In genomic region chr4:46885627-46886383, GRCm38 (mm10) we compare ENCODE assay signal across 10 mouse cellular contexts.
DNase-seq lines count a peak whose midpoint lies in the region; ATAC-seq lines count a peak whose summit lies in the region.
"Had no signal": no experiment of that assay in that cellular context is flagged by ENCODE, and none has a peak within 500 bp of the region (broad histone marks: within the 10 kb centered on the region; RNA-seq: fewer than 3 reads in every experiment).

No protein-coding gene starts in this region.

- peak; percentile 48 to 72 for DNase-seq in layer of hippocampus, adult 18-20 months (ENCODE audit: low spot score in 2 of 2)
- DNase-seq in layer of hippocampus, postnatal 14 days (ENCODE audit: low spot score in 2 of 2), result no peak
- peak; percentile 65 for DNase-seq in cerebellum, adult 9-10 months
- DNase-seq in urinary bladder, adult 2 months (ENCODE audit: low spot score), result no peak
- DNase-seq in thymus, postnatal 36 days, result no peak
- no peak for DNase-seq in thymus, postnatal 25 days
- DNase-seq: heart, postnatal 4 days; kidney, adult 8-10 months had no signal

- peak; percentile 72 for ATAC-seq in common myeloid progenitor, adult 5-6 weeks (replicated peaks; ENCODE audit: low read depth, poor library complexity, severe bottlenecking)
- peak; percentile 96 for ATAC-seq in megakaryocyte, adult 5-6 weeks (ENCODE audit: poor library complexity, severe bottlenecking)

Comparison
In these comparisons a context has a peak if more than half of its experiments do, and no peak if none do; other contexts are left out.
1. DNase-seq: peak in layer of hippocampus, adult 18-20 months (2 of 2) and cerebellum, adult 9-10 months (single experiment); none in layer of hippocampus, postnatal 14 days (0 of 2), urinary bladder, adult 2 months (single experiment), thymus, postnatal 36 days (0 of 2) and thymus, postnatal 25 days (single experiment).